Comparison of ENCODE assay signal across 8 mouse cellular contexts in genomic region chr5:112227354-112227753, GRCm38 (mm10). TPM values are rescaled to one million over a fixed set of nuclear protein-coding genes. Genes with fewer than 3 reads are reported as not detected.
DNase-seq lines count a peak whose midpoint lies in the region; ATAC-seq and TF ChIP-seq lines count a peak whose summit lies in the region.

No protein-coding gene starts in this region.

- no peak for TF ChIP-seq EP300 in liver, postnatal 0 days (IDR thresholded peaks at IDR 0.05; ENCODE audit: low read depth)

- no peak for ATAC-seq in lung, embryonic 15.5 days (ENCODE audit: borderline replicate concordance, extremely low read depth, low FRiP score, low TSS enrichment)
- ATAC-seq in hindbrain, embryonic 16.5 days, result peak; percentile 7
- ATAC-seq in liver, postnatal 0 days, result no peak
- ATAC-seq in stomach, embryonic 16.5 days (ENCODE audit: insufficient read depth, low FRiP score), result peak; percentile 41; the same call in 1 of the 2 replicates
- ATAC-seq in monocyte, adult 5-6 weeks (replicated peaks; ENCODE audit: insufficient number of reproducible peaks, low FRiP score, low TSS enrichment, poor library complexity, severe bottlenecking), result no peak

- H3K4me2 ChIP-seq in lung, embryonic 15.5 days, result peak overlapping the region; percentile 39
- H3K4me2 ChIP-seq in hindbrain, embryonic 16.5 days (ENCODE audit: low read length), result peak overlapping the region; percentile 66
- no peak overlapping the region for H3K4me2 ChIP-seq in liver, postnatal 0 days (ENCODE audit: low read depth, low read length)
- peak overlapping the region; percentile 48 for H3K4me2 ChIP-seq in stomach, embryonic 16.5 days (ENCODE audit: low read depth, low read length)

- peaks cover 68% of the 10 kb centered on the region for H3K27me3 ChIP-seq in lung, embryonic 15.5 days
- no peaks in the 10 kb centered on the region for H3K27me3 ChIP-seq in hindbrain, embryonic 16.5 days (replicated peaks; ENCODE audit: control insufficient read depth, insufficient read depth, low read length)
- peaks cover 52% of the 10 kb centered on the region for H3K27me3 ChIP-seq in liver, postnatal 0 days (ENCODE audit: insufficient read depth, low read length)
- peaks cover 52% of the 10 kb centered on the region for H3K27me3 ChIP-seq in stomach, embryonic 16.5 days (ENCODE audit: control insufficient read depth, insufficient read depth, low read length)

- H3K9me3 ChIP-seq in lung, embryonic 15.5 days, result no peaks in the 10 kb centered on the region
- no peaks in the 10 kb centered on the region for H3K9me3 ChIP-seq in hindbrain, embryonic 16.5 days (ENCODE audit: control insufficient read depth, low read length)
- H3K9me3 ChIP-seq in liver, postnatal 0 days (ENCODE audit: low read length), result no peaks in the 10 kb centered on the region
- no peaks in the 10 kb centered on the region for H3K9me3 ChIP-seq in stomach, embryonic 16.5 days (replicated peaks; ENCODE audit: control insufficient read depth, low read length)

- H3K4me3 ChIP-seq in lung, embryonic 15.5 days, result peak overlapping the region; percentile 12
- peak overlapping the region; percentile 68 for H3K4me3 ChIP-seq in hindbrain, embryonic 16.5 days (ENCODE audit: low read length)
- peak overlapping the region; percentile 15; the same call in 1 of the 2 replicates for H3K4me3 ChIP-seq in liver, postnatal 0 days (ENCODE audit: low read depth, low read length)
- peak overlapping the region; percentile 33 for H3K4me3 ChIP-seq in stomach, embryonic 16.5 days (replicated peaks; ENCODE audit: low read length)

- no peaks in the 10 kb centered on the region for H3K36me3 ChIP-seq in lung, embryonic 15.5 days
- peaks cover 10% of the 10 kb centered on the region; the same call in 1 of the 2 replicates for H3K36me3 ChIP-seq in hindbrain, embryonic 16.5 days (ENCODE audit: control insufficient read depth, insufficient read depth, low read length)
- H3K36me3 ChIP-seq in liver, postnatal 0 days (replicated peaks; ENCODE audit: insufficient read depth, low read length), result no peaks in the 10 kb centered on the region
- H3K36me3 ChIP-seq in stomach, embryonic 16.5 days (ENCODE audit: control insufficient read depth, insufficient read depth, low read length), result no peaks in the 10 kb centered on the region

- H3K27ac ChIP-seq in lung, embryonic 15.5 days, result no peak overlapping the region
- H3K27ac ChIP-seq in hindbrain, embryonic 16.5 days (ENCODE audit: low read depth, low read length), result peak overlapping the region; percentile 93
- H3K27ac ChIP-seq in liver, postnatal 0 days (ENCODE audit: low read depth), result no peak overlapping the region
- no peak overlapping the region for H3K27ac ChIP-seq in stomach, embryonic 16.5 days (ENCODE audit: low read length)

- no peak overlapping the region for H3K9ac ChIP-seq in lung, embryonic 15.5 days
- peak overlapping the region; percentile 89 for H3K9ac ChIP-seq in hindbrain, embryonic 16.5 days (ENCODE audit: low read depth, low read length)
- no peak overlapping the region for H3K9ac ChIP-seq in liver, postnatal 0 days (replicated peaks)
- H3K9ac ChIP-seq in stomach, embryonic 16.5 days (ENCODE audit: low read length), result 0 out of 2 replicates have a peak overlapping the region, but pooled peaks have one; percentile 17

- TF ChIP-seq CTCF in liver, postnatal 0 days (IDR thresholded peaks at IDR 0.05; ENCODE audit: low read depth), result no peak

- peak; percentile 37 to 44 for DNase-seq in adrenal gland, postnatal 36 days
- DNase-seq in adrenal gland, adult 8-10 months, result no peak
- DNase-seq in lung, postnatal 4 days, result no peak
- no peak for DNase-seq in liver, postnatal 0 days

- H3K4me1 ChIP-seq in lung, embryonic 15.5 days, result peaks cover 14% of the 10 kb centered on the region
- H3K4me1 ChIP-seq in hindbrain, embryonic 16.5 days (ENCODE audit: control insufficient read depth, insufficient read depth, low read depth, low read length), result peaks cover 31% of the 10 kb centered on the region
- H3K4me1 ChIP-seq in liver, postnatal 0 days (ENCODE audit: insufficient read depth), result 0 out of 2 replicates have a peak, but pooled peaks cover 2% of the 10 kb centered on the region
- peaks cover 9% of the 10 kb centered on the region for H3K4me1 ChIP-seq in stomach, embryonic 16.5 days (ENCODE audit: control insufficient read depth, insufficient read depth, low read length)

- WGBS in lung, embryonic 15.5 days, result under 1% methylated on average over 30 of the region's 30 CpGs
- WGBS in hindbrain, embryonic 16.5 days, result under 1% methylated on average over 30 of the region's 30 CpGs
- 1% methylated on average over 30 of the region's 30 CpGs for WGBS in liver, postnatal 0 days (ENCODE audit: insufficient replicate concordance)
- 2% methylated on average over 30 of the region's 30 CpGs for WGBS in stomach, embryonic 16.5 days

RNA-seq across cellular contexts. Expression of gene Cryba4, which starts 25.0 kb away (rescaled TPM):
- total RNA-seq in adrenal gland, postnatal 36 days (2021), result 10 to 100 TPM; 55.5 to 60.8 TPM
- 100 to 1,000 TPM in 1 of 4 experiments, 10 to 100 TPM in 3; 42.1 to 126 (median 66.3) TPM for total RNA-seq in adrenal gland, adult 8-10 months (2022)
- polyA plus RNA-seq in lung, embryonic 15.5 days (2015; fragmentation: Nextera tagmentation; extraction: Ambion mirVana), result 1.3 and 1.6 TPM in 2 replicates
- 1.2 and 1.3 TPM in 2 replicates for polyA plus RNA-seq in hindbrain, embryonic 16.5 days (2015; fragmentation: Nextera tagmentation; extraction: Ambion mirVana)
- polyA plus RNA-seq in liver, postnatal 0 days (2015; fragmentation: Nextera tagmentation; extraction: Ambion mirVana), result 0.59 and 0.86 TPM in 2 replicates
- polyA plus RNA-seq in stomach, embryonic 16.5 days (2015; fragmentation: Nextera tagmentation; extraction: Ambion mirVana), result 1.6 and 1.9 TPM in 2 replicates
- 1.8 to 2.1 TPM in 2 of 3 replicates, not detected in the other for total RNA-seq in monocyte, adult 5-6 weeks (2017)

RNA-seq across cellular contexts. Expression of gene Crybb1, which starts 28.3 kb away (rescaled TPM):
- total RNA-seq in adrenal gland, postnatal 36 days (2021), result 1 to 10 TPM; 3.4 to 3.9 TPM
- 1 to 10 TPM in 3 of 4 experiments, under 1 TPM in 1; 0.74 to 7.0 (median 2.6) TPM for total RNA-seq in adrenal gland, adult 8-10 months (2022)
- 3.2 and 4.5 TPM in 2 replicates for polyA plus RNA-seq in lung, embryonic 15.5 days (2015; fragmentation: Nextera tagmentation; extraction: Ambion mirVana)
- polyA plus RNA-seq in hindbrain, embryonic 16.5 days (2015; fragmentation: Nextera tagmentation; extraction: Ambion mirVana), result 6.6 and 7.7 TPM in 2 replicates
- 0.33 TPM in 1 of 2 replicates, not detected in the other for polyA plus RNA-seq in liver, postnatal 0 days (2015; fragmentation: Nextera tagmentation; extraction: Ambion mirVana)
- polyA plus RNA-seq in stomach, embryonic 16.5 days (2015; fragmentation: Nextera tagmentation; extraction: Ambion mirVana), result 4.0 and 4.1 TPM in 2 replicates
- total RNA-seq in monocyte, adult 5-6 weeks (2017), result not detected in 3 replicates

RNA-seq across cellular contexts. Expression of gene Tpst2, which starts 49.1 kb away (rescaled TPM):
- 100 to 1,000 TPM; 198 to 275 TPM for total RNA-seq in adrenal gland, postnatal 36 days (2021)
- total RNA-seq in adrenal gland, adult 8-10 months (2022), result 100 to 1,000 TPM; 143 to 211 (median 173) TPM
- 55.8 and 61.0 TPM in 2 replicates for polyA plus RNA-seq in lung, embryonic 15.5 days (2015; fragmentation: Nextera tagmentation; extraction: Ambion mirVana)
- 35.6 and 35.9 TPM in 2 replicates for polyA plus RNA-seq in hindbrain, embryonic 16.5 days (2015; fragmentation: Nextera tagmentation; extraction: Ambion mirVana)
- polyA plus RNA-seq in liver, postnatal 0 days (2015; fragmentation: Nextera tagmentation; extraction: Ambion mirVana), result 34.5 and 36.2 TPM in 2 replicates
- polyA plus RNA-seq in stomach, embryonic 16.5 days (2015; fragmentation: Nextera tagmentation; extraction: Ambion mirVana), result 40.0 and 43.0 TPM in 2 replicates
- total RNA-seq in monocyte, adult 5-6 weeks (2017), result 60.8 to 104 TPM (median 99.4 TPM) in 3 replicates

Comparison
In these comparisons a context has a peak if more than half of its experiments do, and no peak if none do; other contexts are left out.
1. DNase-seq: peak in adrenal gland, postnatal 36 days (2 of 2); none in adrenal gland, adult 8-10 months (single experiment), lung, postnatal 4 days (0 of 2) and liver, postnatal 0 days (single experiment).
2. ATAC-seq: peak in hindbrain, embryonic 16.5 days (single experiment) and stomach, embryonic 16.5 days (single experiment); none in lung, embryonic 15.5 days (single experiment), liver, postnatal 0 days (single experiment) and monocyte, adult 5-6 weeks (single experiment).
3. H3K4me3 ChIP-seq: peak in every context shown above with its lines; median percentile 68 in hindbrain, embryonic 16.5 days; 33 in stomach, embryonic 16.5 days; 15 in liver, postnatal 0 days; 12 in lung, embryonic 15.5 days.
4. H3K9ac ChIP-seq: peak in hindbrain, embryonic 16.5 days (single experiment) and stomach, embryonic 16.5 days (single experiment); none in lung, embryonic 15.5 days (single experiment) and liver, postnatal 0 days (single experiment).